Mouse (Mus musculus) retina, embryonic 14.5 days (tissue): ENCODE data around the gene Stmn3.

Experiments
- DNase-seq: peaks from one replicate; pipeline ENCODE4 v3.0.0-alpha.2; 2015; ENCODE audit warnings: low spot score

Gene Stmn3

GRCm38 (mm10) chr2:181286629-181287337 lies 27.5 kb downstream of the Stmn3 start:
- peak; percentile 10 for DNase-seq

DNA sequence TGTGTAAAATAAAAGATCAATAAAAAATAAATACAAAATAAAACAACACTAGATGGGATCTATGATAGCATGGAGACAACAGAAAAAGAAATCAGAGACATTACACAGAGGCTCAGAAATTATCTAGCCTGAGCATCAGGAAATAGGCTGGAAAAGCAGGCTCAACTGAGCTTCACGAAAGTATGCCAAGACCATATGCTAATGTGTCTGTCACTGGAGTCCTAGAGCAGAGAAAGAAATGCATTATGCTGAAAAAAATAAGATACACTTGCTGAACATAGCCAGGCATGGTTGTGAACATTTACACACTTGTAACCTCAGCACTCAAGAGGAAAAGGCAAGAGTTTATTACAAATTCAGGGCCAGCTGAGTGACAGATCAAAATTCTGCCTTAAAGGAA lies 34.3 kb downstream of the Stmn3 start:
- no peak for DNase-seq

DNA sequence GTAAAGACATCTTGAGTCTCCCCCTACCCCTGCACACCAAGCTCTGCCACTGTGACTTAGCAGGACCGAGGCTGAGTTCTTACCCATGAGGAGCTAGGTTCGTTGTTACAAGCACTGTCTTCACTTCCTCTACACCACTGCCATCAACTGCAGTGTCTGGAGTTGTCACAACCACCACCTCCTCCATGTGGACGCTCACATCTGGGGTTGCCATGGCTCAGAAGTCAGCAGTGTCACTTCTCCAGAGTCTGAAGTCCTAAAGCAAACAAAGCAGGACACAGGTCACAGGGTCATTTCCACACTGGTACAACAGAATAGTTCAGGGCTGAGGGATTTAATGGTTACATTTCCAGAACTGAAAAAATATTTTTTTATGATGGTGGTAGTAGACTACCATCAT lies 36.4 kb downstream of the Stmn3 start:
- DNase-seq, result no peak

- no peak for DNase-seq
Observed at GRCm38 (mm10) chr2:181276766-181277165, 37.5 kb downstream of the Stmn3 start.

GRCm38 (mm10) chr2:181274639-181275038 lies 39.7 kb downstream of the Stmn3 start:
- no peak for DNase-seq

- no peak for DNase-seq
Observed at GRCm38 (mm10) chr2:181273829-181274228, 40.5 kb downstream of the Stmn3 start.

- no peak for DNase-seq
Observed at GRCm38 (mm10) chr2:181272092-181272491, 42.2 kb downstream of the Stmn3 start.

DNA sequence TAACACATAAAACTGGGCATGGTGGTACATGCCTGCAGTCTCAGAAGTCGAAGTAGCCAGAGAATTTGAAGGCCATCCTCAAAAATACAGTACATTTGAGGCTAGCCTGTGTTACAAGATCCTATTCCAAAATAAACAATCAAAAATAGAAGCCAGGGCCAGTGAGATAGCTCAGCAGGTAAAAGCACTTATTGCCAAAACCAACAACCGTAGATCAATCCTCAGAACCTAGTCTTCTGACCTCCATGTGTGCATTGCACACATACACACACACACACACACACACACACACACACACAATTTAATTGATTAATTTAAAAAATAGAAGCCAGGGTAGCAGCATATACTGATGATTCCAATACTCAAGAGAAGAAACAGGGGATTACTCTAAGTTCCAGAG lies 47.5 kb downstream of the Stmn3 start:
- DNase-seq, result no peak
